Mouse (Mus musculus) Patski (cell line): ENCODE data around the gene Ruvbl1. TPM values are rescaled to one million over a fixed set of nuclear protein-coding genes. Genes with fewer than 3 reads are reported as not detected.
A peak's percentile ranks its signal among the peaks of the same experiment; 100 is the strongest.

Experiments
- ATAC-seq: fragments of 100-300 bp; one replicate; pipeline ENCODE4 v1.8.0; 2021
- CTCF ChIA-PET: fragments of 350-600 bp; sonication (Branson Sonifier 250); formaldehyde crosslinking; loops from one replicate; lab custom pipeline; 2022; ENCODE audit warnings: inconsistent platforms; lab: Charles Lee
- POLR2A ChIA-PET: fragments of 350-600 bp; sonication (Branson Sonifier 250); formaldehyde crosslinking; loops from one replicate; lab custom pipeline; 2022; ENCODE audit warnings: antibody characterized with exemption, inconsistent platforms; lab: Charles Lee
- DNase-seq: peaks from one replicate; pipeline ENCODE4 v3.0.0-alpha.2; 2011; ENCODE audit warnings: low read depth, low spot score
- H3K27me3 ChIP-seq: fragments of 371-371 bp; one replicate; pipeline ENCODE4 v1.5.1; 2021
- CTCF ChIP-seq: fragments of 100-300 bp; IDR thresholded peaks from one replicate; pipeline ENCODE4 v1.5.1; 2021
- in situ Hi-C: fragments of 300-500 bp; cut with MboI; formaldehyde crosslinking; loops from 3 replicates; pipeline ENCODE4 v1.11.1; 2018; ENCODE audit warnings: low pct_unique_long_range_greater_than_20kb, mixed read lengths
- polyA plus RNA-seq: library from polyadenylated mRNA; unstranded; gene quantifications from one replicate; pipeline ENCODE4 v1.2.3, GENCODE M21; 2021

The Ruvbl1 gene
- polyA plus RNA-seq = 76.2 TPM

- CTCF ChIA-PET = interaction anchor here (1.3 kb wide), 1 partner anchor 35 kb away, joined by 4 read pairs; no protein-coding TSS in a partner anchor
- peak; percentile 85 for ATAC-seq
- in situ Hi-C loops = no loop called here
Observed at GRCm38 (mm10) chr6:88465181-88465920, at the start of gene Ruvbl1. Gene Ruvbl1, plus strand, starts transcription at chr6:88465409.

GRCm38 (mm10) chr6:88416130-88416758 is 49.0 kb upstream of the Ruvbl1 start:
- ATAC-seq = no peak
- in situ Hi-C loops = no loop called here
- H3K27me3 ChIP-seq = no peaks in the 10 kb centered on the region
- no peak for TF ChIP-seq CTCF
- CTCF ChIA-PET = no interaction called here
- POLR2A ChIA-PET = interaction anchor here (0.7 kb wide), 1 partner anchor 9 kb away, joined by 3 read pairs; no protein-coding TSS in a partner anchor
- peak; percentile 7 for DNase-seq

More at GRCm38 (mm10) chr6:88465181-88465920, at the start of gene Ruvbl1:
- POLR2A ChIA-PET = no interaction called here
- TF ChIP-seq CTCF = no peak
- H3K27me3 ChIP-seq = no peaks in the 10 kb centered on the region
- peak; percentile 68 for DNase-seq

- CTCF ChIA-PET = interaction anchor here (0.7 to 1.7 kb wide), 3 partner anchors 9 to 308 kb away, joined by 3 to 4 read pairs (median 3); no protein-coding TSS in a partner anchor
- no peaks in the 10 kb centered on the region for H3K27me3 ChIP-seq
- ATAC-seq (no peak), DNase-seq (no peak)
- in situ Hi-C loops = loop anchor here (5.0 to 10.0 kb wide), 2 partner anchors 239 to 306 kb away; partner anchors contain the start of gene Gata2
- TF ChIP-seq CTCF = peak; percentile 75
- POLR2A ChIA-PET = no interaction called here
Observed at GRCm38 (mm10) chr6:88431202-88431601, 34.0 kb upstream of the Ruvbl1 start.

- no peak for DNase-seq
- no peaks in the 10 kb centered on the region for H3K27me3 ChIP-seq
- ChIA-PET CTCF (no interaction called here), POLR2A (no interaction called here)
- no peak for TF ChIP-seq CTCF
- in situ Hi-C loops = loop anchor here (10.0 kb wide), 1 partner anchor 311 kb away; no protein-coding TSS in a partner anchor
- no peak for ATAC-seq
Observed at GRCm38 (mm10) chr6:88435609-88436008, 29.6 kb upstream of the Ruvbl1 start.

GRCm38 (mm10) chr6:88439056-88439455 is 26.2 kb upstream of the Ruvbl1 start:
- POLR2A ChIA-PET = no interaction called here
- CTCF ChIA-PET = no interaction called here
- no peaks in the 10 kb centered on the region for H3K27me3 ChIP-seq
- in situ Hi-C loops = loop anchor here (10.0 kb wide), 1 partner anchor 314 kb away; no protein-coding TSS in a partner anchor
- DNase-seq (no peak), ATAC-seq (no peak)
- no peak for TF ChIP-seq CTCF

GRCm38 (mm10) chr6:88442551-88442950 is 22.7 kb upstream of the Ruvbl1 start:
- in situ Hi-C loops = no loop called here
- no peak for DNase-seq
- CTCF ChIA-PET = interaction anchor here (0.6 kb wide), 1 partner anchor 12 kb away, joined by 3 read pairs; no protein-coding TSS in a partner anchor
- H3K27me3 ChIP-seq = no peaks in the 10 kb centered on the region
- ATAC-seq = no peak
- no peak for TF ChIP-seq CTCF
- POLR2A ChIA-PET = no interaction called here

GRCm38 (mm10) chr6:88443446-88443845 is 21.8 kb upstream of the Ruvbl1 start:
- in situ Hi-C loops = no loop called here
- ChIA-PET CTCF (interaction anchor here (1.4 kb wide), 1 partner anchor 17 kb away, joined by 5 read pairs; no protein-coding TSS in a partner anchor), POLR2A (no interaction called here)
- ATAC-seq (no peak), DNase-seq (no peak)
- TF ChIP-seq CTCF = no peak
- H3K27me3 ChIP-seq = no peaks in the 10 kb centered on the region

GRCm38 (mm10) chr6:88444076-88444750 is 21.0 kb upstream of the Ruvbl1 start:
- no peak for DNase-seq
- CTCF ChIA-PET = interaction anchor here (1.4 kb wide), 1 partner anchor 18 kb away, joined by 5 read pairs; no protein-coding TSS in a partner anchor
- in situ Hi-C loops = no loop called here
- ATAC-seq = no peak
- H3K27me3 ChIP-seq = no peaks in the 10 kb centered on the region
- TF ChIP-seq CTCF = no peak
- POLR2A ChIA-PET = no interaction called here

GRCm38 (mm10) chr6:88445661-88446060 is 19.5 kb upstream of the Ruvbl1 start:
- no peaks in the 10 kb centered on the region for H3K27me3 ChIP-seq
- in situ Hi-C loops = no loop called here
- ChIA-PET POLR2A (no interaction called here), CTCF (interaction anchor here (0.7 kb wide), 1 partner anchor 371 kb away, joined by 3 read pairs; no protein-coding TSS in a partner anchor)
- TF ChIP-seq CTCF = no peak
- DNase-seq = no peak
- ATAC-seq = no peak
